Mouse (Mus musculus) thymus, postnatal 4 days (tissue): Measurements from ENCODE around the gene Ppp6r3.
A peak's percentile ranks its signal among the peaks of the same experiment; 100 is the strongest.

ENCODE experiments used
- DNase-seq: peaks from one replicate; pipeline ENCODE4 v3.0.0; 2021

The Ppp6r3 gene

GRCm38 (mm10) chr19:3575632-3576384 is at the start of gene Ppp6r3:
Ppp6r3 (minus strand) TSS chr19:3575749.
- peak; percentile 97 for DNase-seq

- DNase-seq: no peak
Measured at GRCm38 (mm10) chr19:3625111-3625510, 49.6 kb upstream of the Ppp6r3 start.

- DNase-seq: peak; percentile 79
Measured at GRCm38 (mm10) chr19:3623824-3624223, 48.3 kb upstream of the Ppp6r3 start.

GRCm38 (mm10) chr19:3623294-3623693 is 47.7 kb upstream of the Ppp6r3 start:
- DNase-seq: no peak

DNA sequence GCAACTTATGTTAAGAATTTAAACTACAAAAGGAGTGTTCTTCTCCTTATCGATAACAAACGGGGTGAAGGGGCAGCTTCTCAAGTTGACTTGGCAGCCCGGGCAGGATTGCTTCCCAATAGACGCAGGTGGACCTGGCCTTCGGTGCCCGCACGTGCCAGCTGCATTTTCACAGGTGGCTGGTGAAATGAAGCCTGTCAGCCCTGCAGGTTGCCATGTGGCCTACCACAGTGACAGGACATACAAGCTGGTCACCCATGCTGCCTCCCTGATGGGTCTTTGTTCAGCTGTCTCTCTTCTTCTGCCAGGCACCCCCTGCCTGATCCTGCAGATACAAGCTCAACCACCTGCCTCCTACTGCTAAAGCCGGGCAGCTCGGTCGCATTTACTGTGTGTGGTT is 45.3 kb upstream of the Ppp6r3 start:
- no peak for DNase-seq

DNA sequence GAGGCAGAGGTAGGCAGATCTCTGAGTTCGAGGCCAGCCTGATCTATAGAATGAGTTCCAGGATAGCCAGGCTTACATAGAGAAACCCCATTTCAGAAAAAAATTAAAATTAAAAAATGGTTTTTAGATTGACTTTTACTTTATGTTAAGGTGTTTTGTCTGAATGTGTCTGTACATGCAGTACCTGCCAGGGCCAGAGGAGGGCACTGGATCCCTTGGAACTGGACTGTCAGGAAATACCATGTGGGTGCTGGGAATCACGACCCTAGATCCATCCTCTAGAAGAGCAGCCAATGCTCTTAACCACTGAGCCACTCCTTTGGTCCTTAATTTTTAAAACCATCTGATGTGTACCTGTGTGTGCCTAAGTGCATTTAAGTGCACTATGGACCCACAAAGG is 43.8 kb upstream of the Ppp6r3 start:
- DNase-seq: peak; percentile 49

DNA sequence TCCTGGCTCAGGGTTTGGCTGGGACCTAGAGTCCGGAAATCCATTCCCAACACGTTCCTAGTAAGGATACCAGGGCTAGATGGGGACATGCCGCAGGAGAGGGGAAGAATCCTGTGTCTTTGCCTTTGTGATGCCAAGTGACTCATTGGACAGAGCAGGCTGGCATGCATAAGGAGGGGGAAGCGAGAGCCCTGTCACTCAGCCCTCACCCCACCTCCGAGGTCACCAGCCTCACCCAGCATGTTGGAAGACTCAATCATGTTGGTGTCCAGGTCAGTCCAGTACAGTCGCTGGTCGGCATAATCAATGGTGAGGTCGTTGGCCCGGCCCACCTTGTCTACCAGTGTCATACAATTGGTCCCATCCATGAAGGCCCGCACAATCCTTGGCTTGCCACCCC is 38.4 kb upstream of the Ppp6r3 start:
- DNase-seq: no peak

GRCm38 (mm10) chr19:3612534-3613273 is 37.2 kb upstream of the Ppp6r3 start:
- no peak for DNase-seq

DNA sequence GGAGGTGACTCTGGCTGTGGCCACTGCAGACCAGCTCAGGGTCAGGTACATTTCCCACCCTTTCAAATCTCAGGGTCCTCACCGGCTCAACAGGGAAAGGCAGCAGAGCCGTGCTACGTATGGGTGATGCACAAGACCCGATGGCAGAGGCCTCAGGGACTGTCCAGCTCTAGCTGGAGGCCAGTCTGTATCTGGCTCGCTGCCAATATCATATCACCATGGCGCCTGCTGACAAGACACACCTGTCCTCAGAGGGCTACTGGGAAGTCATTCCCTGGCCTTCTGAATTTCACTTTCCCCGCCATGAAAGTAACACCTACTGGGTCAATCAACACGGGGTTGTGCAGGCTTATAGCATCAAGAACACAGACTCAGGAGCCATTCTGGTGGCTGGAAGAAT is 36.2 kb upstream of the Ppp6r3 start:
- no peak for DNase-seq

DNA sequence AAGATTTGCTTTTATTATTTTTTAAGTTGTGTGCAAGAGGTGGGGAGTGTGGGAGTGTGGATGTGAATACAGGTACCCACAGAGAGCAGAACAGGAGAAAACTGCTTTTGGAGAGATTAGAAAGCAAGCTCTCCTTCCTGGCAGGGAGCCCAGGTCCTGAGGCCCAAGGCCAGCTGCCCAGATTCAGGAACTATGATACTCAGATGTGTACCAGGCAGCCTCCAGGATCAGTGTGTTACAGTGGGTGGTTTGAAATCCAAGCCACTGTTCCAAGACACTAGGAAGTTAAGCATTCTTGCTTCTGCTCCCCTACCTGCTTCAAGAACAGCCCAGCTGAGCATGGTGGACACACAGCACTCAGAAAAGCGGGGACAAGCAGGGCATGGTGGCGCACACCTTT is 35.3 kb upstream of the Ppp6r3 start:
- DNase-seq: no peak

- DNase-seq: no peak
Measured at GRCm38 (mm10) chr19:3609826-3610225, 34.3 kb upstream of the Ppp6r3 start.

GRCm38 (mm10) chr19:3594316-3594715 is 18.8 kb upstream of the Ppp6r3 start:
- DNase-seq: no peak

- DNase-seq: no peak
Measured at GRCm38 (mm10) chr19:3593379-3594055, 18.0 kb upstream of the Ppp6r3 start.

- DNase-seq: no peak
Measured at GRCm38 (mm10) chr19:3589968-3590367, 14.4 kb upstream of the Ppp6r3 start.

GRCm38 (mm10) chr19:3589547-3589946 is 14.0 kb upstream of the Ppp6r3 start:
- no peak for DNase-seq

- peak; percentile 72 for DNase-seq
Measured at GRCm38 (mm10) chr19:3587729-3588128, 12.2 kb upstream of the Ppp6r3 start.

- DNase-seq: peak; percentile 81
Measured at GRCm38 (mm10) chr19:3586540-3586939, 11.0 kb upstream of the Ppp6r3 start.

GRCm38 (mm10) chr19:3586026-3586425 is 10.5 kb upstream of the Ppp6r3 start:
- no peak for DNase-seq

GRCm38 (mm10) chr19:3581326-3581725 is 5.8 kb upstream of the Ppp6r3 start:
- DNase-seq: peak; percentile 70

GRCm38 (mm10) chr19:3577911-3578290 is 2.4 kb upstream of the Ppp6r3 start:
- no peak for DNase-seq

- no peak for DNase-seq
Measured at GRCm38 (mm10) chr19:3577265-3577910, 1.8 kb upstream of the Ppp6r3 start.

- DNase-seq: no peak
Measured at GRCm38 (mm10) chr19:3576451-3577264, 1.1 kb upstream of the Ppp6r3 start.

DNA sequence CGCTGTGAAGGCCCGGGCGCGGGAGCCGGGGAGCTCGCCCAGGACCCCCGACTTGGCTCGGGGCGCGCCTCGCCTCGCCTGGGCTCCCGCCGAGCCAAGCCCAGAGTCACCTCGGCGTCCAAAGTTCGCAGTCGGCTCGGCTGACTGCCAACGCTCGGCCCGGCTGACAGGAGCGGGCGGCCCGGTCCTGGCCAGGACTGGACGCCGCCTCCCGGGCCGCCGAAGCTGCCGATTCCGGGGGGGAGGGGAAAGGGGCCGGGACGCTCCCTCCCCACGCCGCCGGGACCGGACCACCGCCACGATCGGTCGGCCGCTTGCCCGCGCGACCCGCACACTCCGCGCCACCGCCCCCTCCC is 295 bp downstream of the Ppp6r3 start:
- DNase-seq: no peak
